Mouse (Mus musculus): ENCODE measurements at regions not wholly inside any gene's neighbourhood (a gene's known extent, or its start where the extent isn't known, plus 50 kb on each side); places are given as distances from the start of the nearest gene placed in this dataset.

- Histone ChIP-seq H3K9me3 (ENCODE audit: control insufficient read depth, low read depth, low read length) (no peaks in the 10 kb centered on the region), H3K27ac (ENCODE audit: low read length) (no peak overlapping the region), H3K4me1 (ENCODE audit: control insufficient read depth, insufficient read depth, low read length) (no peaks in the 10 kb centered on the region), H3K27me3 (ENCODE audit: control insufficient read depth, insufficient read depth, low read length) (no peaks in the 10 kb centered on the region), H3K4me3 (ENCODE audit: low read depth, low read length) (no peak overlapping the region), H3K9ac (replicated peaks; ENCODE audit: low read depth, low read length) (no peak overlapping the region), H3K36me3 (ENCODE audit: control insufficient read depth, insufficient read depth, low read length) (no peaks in the 10 kb centered on the region), H3K4me2 (replicated peaks; ENCODE audit: low read depth, low read length) (no peak overlapping the region)
- no peak for ATAC-seq (ENCODE audit: insufficient number of reproducible peaks, insufficient read depth, low FRiP score, low read depth)
- 82% methylated on average over 7 of the region's 7 CpGs for WGBS
Observed at GRCm38 (mm10) chr16:92903486-92903885, 77.5 kb upstream of the Runx1 start.

- 76% methylated on average over 1 of the region's 1 CpGs for WGBS
- H3K4me3 ChIP-seq (ENCODE audit: low read depth, low read length), result no peak overlapping the region
- no peaks in the 10 kb centered on the region for H3K9me3 ChIP-seq (ENCODE audit: control insufficient read depth, low read depth, low read length)
- no peak overlapping the region for H3K9ac ChIP-seq (replicated peaks; ENCODE audit: low read depth, low read length)
- no peak for ATAC-seq (ENCODE audit: insufficient number of reproducible peaks, insufficient read depth, low FRiP score, low read depth)
- no peaks in the 10 kb centered on the region for H3K27me3 ChIP-seq (ENCODE audit: control insufficient read depth, insufficient read depth, low read length)
- H3K36me3 ChIP-seq (ENCODE audit: control insufficient read depth, insufficient read depth, low read length), result no peaks in the 10 kb centered on the region
- no peaks in the 10 kb centered on the region for H3K4me1 ChIP-seq (ENCODE audit: control insufficient read depth, insufficient read depth, low read length)
- H3K27ac ChIP-seq (ENCODE audit: low read length), result no peak overlapping the region
- H3K4me2 ChIP-seq (replicated peaks; ENCODE audit: low read depth, low read length), result no peak overlapping the region
Observed at GRCm38 (mm10) chr16:92899704-92900103, 73.8 kb upstream of the Runx1 start.

GRCm38 (mm10) chr16:92891741-92892140, 65.8 kb upstream of the Runx1 start:
- ATAC-seq (ENCODE audit: insufficient number of reproducible peaks, insufficient read depth, low FRiP score, low read depth), result no peak
- H3K9ac ChIP-seq (replicated peaks; ENCODE audit: low read depth, low read length), result no peak overlapping the region
- no peaks in the 10 kb centered on the region for H3K36me3 ChIP-seq (ENCODE audit: control insufficient read depth, insufficient read depth, low read length)
- H3K4me1 ChIP-seq (ENCODE audit: control insufficient read depth, insufficient read depth, low read length), result no peaks in the 10 kb centered on the region
- no peak overlapping the region for H3K4me3 ChIP-seq (ENCODE audit: low read depth, low read length)
- no peak overlapping the region for H3K27ac ChIP-seq (ENCODE audit: low read length)
- H3K27me3 ChIP-seq (ENCODE audit: control insufficient read depth, insufficient read depth, low read length), result no peaks in the 10 kb centered on the region
- 69% methylated on average over 2 of the region's 2 CpGs for WGBS
- H3K4me2 ChIP-seq (replicated peaks; ENCODE audit: low read depth, low read length), result no peak overlapping the region
- no peaks in the 10 kb centered on the region for H3K9me3 ChIP-seq (ENCODE audit: control insufficient read depth, low read depth, low read length)

GRCm38 (mm10) chr16:92890713-92891112, 64.8 kb upstream of the Runx1 start:
- Histone ChIP-seq H3K9ac (replicated peaks; ENCODE audit: low read depth, low read length) (no peak overlapping the region), H3K27me3 (ENCODE audit: control insufficient read depth, insufficient read depth, low read length) (no peaks in the 10 kb centered on the region), H3K9me3 (ENCODE audit: control insufficient read depth, low read depth, low read length) (no peaks in the 10 kb centered on the region), H3K36me3 (ENCODE audit: control insufficient read depth, insufficient read depth, low read length) (no peaks in the 10 kb centered on the region), H3K4me1 (ENCODE audit: control insufficient read depth, insufficient read depth, low read length) (no peaks in the 10 kb centered on the region), H3K4me2 (replicated peaks; ENCODE audit: low read depth, low read length) (no peak overlapping the region), H3K27ac (ENCODE audit: low read length) (no peak overlapping the region), H3K4me3 (ENCODE audit: low read depth, low read length) (no peak overlapping the region)
- no peak for ATAC-seq (ENCODE audit: insufficient number of reproducible peaks, insufficient read depth, low FRiP score, low read depth)
- WGBS, result 81% methylated on average over 3 of the region's 3 CpGs

GRCm38 (mm10) chr16:92889537-92889936, 63.6 kb upstream of the Runx1 start:
- Histone ChIP-seq H3K4me1 (ENCODE audit: control insufficient read depth, insufficient read depth, low read length) (no peaks in the 10 kb centered on the region), H3K27ac (ENCODE audit: low read length) (no peak overlapping the region), H3K4me3 (ENCODE audit: low read depth, low read length) (no peak overlapping the region), H3K9me3 (ENCODE audit: control insufficient read depth, low read depth, low read length) (no peaks in the 10 kb centered on the region), H3K27me3 (ENCODE audit: control insufficient read depth, insufficient read depth, low read length) (no peaks in the 10 kb centered on the region), H3K9ac (replicated peaks; ENCODE audit: low read depth, low read length) (no peak overlapping the region), H3K36me3 (ENCODE audit: control insufficient read depth, insufficient read depth, low read length) (no peaks in the 10 kb centered on the region), H3K4me2 (replicated peaks; ENCODE audit: low read depth, low read length) (no peak overlapping the region)
- WGBS, result 87% methylated on average over 10 of the region's 10 CpGs
- no peak for ATAC-seq (ENCODE audit: insufficient number of reproducible peaks, insufficient read depth, low FRiP score, low read depth)

GRCm38 (mm10) chr16:92886226-92886625, 60.3 kb upstream of the Runx1 start:
- ATAC-seq (ENCODE audit: insufficient number of reproducible peaks, insufficient read depth, low FRiP score, low read depth), result no peak
- Histone ChIP-seq H3K9me3 (ENCODE audit: control insufficient read depth, low read depth, low read length) (no peaks in the 10 kb centered on the region), H3K36me3 (ENCODE audit: control insufficient read depth, insufficient read depth, low read length) (no peaks in the 10 kb centered on the region), H3K27me3 (ENCODE audit: control insufficient read depth, insufficient read depth, low read length) (no peaks in the 10 kb centered on the region), H3K27ac (ENCODE audit: low read length) (no peak overlapping the region), H3K4me1 (ENCODE audit: control insufficient read depth, insufficient read depth, low read length) (no peaks in the 10 kb centered on the region), H3K9ac (replicated peaks; ENCODE audit: low read depth, low read length) (no peak overlapping the region), H3K4me2 (replicated peaks; ENCODE audit: low read depth, low read length) (no peak overlapping the region), H3K4me3 (ENCODE audit: low read depth, low read length) (no peak overlapping the region)
- WGBS, result 99% methylated on average over 3 of the region's 3 CpGs

- H3K9ac ChIP-seq (replicated peaks; ENCODE audit: low read depth, low read length), result no peak overlapping the region
- no peak for ATAC-seq (ENCODE audit: insufficient number of reproducible peaks, insufficient read depth, low FRiP score, low read depth)
Observed at GRCm38 (mm10) chr16:92883821-92884272, 57.9 kb upstream of the Runx1 start.

GRCm38 (mm10) chr16:92880356-92881043, 54.6 kb upstream of the Runx1 start:
- Histone ChIP-seq H3K9ac (replicated peaks; ENCODE audit: low read depth, low read length) (no peak overlapping the region), H3K4me2 (replicated peaks; ENCODE audit: low read depth, low read length) (no peak overlapping the region), H3K27ac (ENCODE audit: low read length) (no peak overlapping the region), H3K9me3 (ENCODE audit: control insufficient read depth, low read depth, low read length) (no peaks in the 10 kb centered on the region), H3K27me3 (ENCODE audit: control insufficient read depth, insufficient read depth, low read length) (no peaks in the 10 kb centered on the region), H3K4me3 (ENCODE audit: low read depth, low read length) (no peak overlapping the region), H3K36me3 (ENCODE audit: control insufficient read depth, insufficient read depth, low read length) (no peaks in the 10 kb centered on the region), H3K4me1 (ENCODE audit: control insufficient read depth, insufficient read depth, low read length) (no peaks in the 10 kb centered on the region)
- no peak for ATAC-seq (ENCODE audit: insufficient number of reproducible peaks, insufficient read depth, low FRiP score, low read depth)
- 83% methylated on average over 3 of the region's 3 CpGs for WGBS

More at GRCm38 (mm10) chr16:92883821-92884272, 57.9 kb upstream of the Runx1 start:
- WGBS, result 50% methylated on average over 12 of the region's 12 CpGs
- no peak overlapping the region for H3K4me2 ChIP-seq (replicated peaks; ENCODE audit: low read depth, low read length)
- no peaks in the 10 kb centered on the region for H3K9me3 ChIP-seq (ENCODE audit: control insufficient read depth, low read depth, low read length)
- no peak overlapping the region for H3K27ac ChIP-seq (ENCODE audit: low read length)
- no peaks in the 10 kb centered on the region for H3K27me3 ChIP-seq (ENCODE audit: control insufficient read depth, insufficient read depth, low read length)
- no peak overlapping the region for H3K4me3 ChIP-seq (ENCODE audit: low read depth, low read length)
- no peaks in the 10 kb centered on the region for H3K4me1 ChIP-seq (ENCODE audit: control insufficient read depth, insufficient read depth, low read length)
- H3K36me3 ChIP-seq (ENCODE audit: control insufficient read depth, insufficient read depth, low read length), result no peaks in the 10 kb centered on the region

- no peaks in the 10 kb centered on the region for H3K27me3 ChIP-seq (ENCODE audit: control insufficient read depth, insufficient read depth, low read length)
- H3K4me2 ChIP-seq (replicated peaks; ENCODE audit: low read depth, low read length), result no peak overlapping the region
- no peak overlapping the region for H3K27ac ChIP-seq (ENCODE audit: low read length)
- no peak for ATAC-seq (ENCODE audit: insufficient number of reproducible peaks, insufficient read depth, low FRiP score, low read depth)
- H3K4me1 ChIP-seq (ENCODE audit: control insufficient read depth, insufficient read depth, low read length), result no peaks in the 10 kb centered on the region
- 47% methylated on average over 10 of the region's 10 CpGs for WGBS
- no peak overlapping the region for H3K9ac ChIP-seq (replicated peaks; ENCODE audit: low read depth, low read length)
- no peaks in the 10 kb centered on the region for H3K9me3 ChIP-seq (ENCODE audit: control insufficient read depth, low read depth, low read length)
- no peak overlapping the region for H3K4me3 ChIP-seq (ENCODE audit: low read depth, low read length)
- H3K36me3 ChIP-seq (ENCODE audit: control insufficient read depth, insufficient read depth, low read length), result no peaks in the 10 kb centered on the region
Observed at GRCm38 (mm10) chr16:92878081-92878480, 52.1 kb upstream of the Runx1 start.

All from stomach, embryonic 14.5 days (tissue).